Mouse (Mus musculus) gastrocnemius, postnatal 4 days (tissue): ENCODE measurements around the gene Hoxc12. TPM values are rescaled to one million over a fixed set of nuclear protein-coding genes. Genes with fewer than 3 reads are reported as not detected.

Experiments used
- DNase-seq, 2 experiments: peaks; one replicate each; pipeline ENCODE4 v3.0.0; 2021 to 2022; ENCODE audit warnings: low spot score in 2 of 2, mixed read lengths in 2 of 2
- long read RNA-seq, 2 experiments: library from polyadenylated mRNA; stranded (forward); transcript quantifications; one replicate each; pipeline ENCODE4 v2.0.0; 2021
- total RNA-seq, 2 experiments: library from RNA; stranded (reverse); gene quantifications; 2 replicates each; pipeline ENCODE4 v1.2.3; 2021

Gene Hoxc12
- not detected for total RNA-seq
- long read RNA-seq, experiment 1 = 0 reads
- long read RNA-seq, experiment 2 = 0 reads

- DNase-seq = no peak
These were observed at the start of gene Hoxc12 for GRCm38 (mm10) chr15:102936279-102936972. Gene Hoxc12, plus strand, starts transcription at chr15:102936757.

- no peak for DNase-seq
These were observed 41.4 kb upstream of the Hoxc12 start for GRCm38 (mm10) chr15:102895115-102895514.

GRCm38 (mm10) chr15:102904946-102905345 lies 31.6 kb upstream of the Hoxc12 start:
- no peak for DNase-seq

GRCm38 (mm10) chr15:102909536-102909935 lies 27.0 kb upstream of the Hoxc12 start:
- no peak for DNase-seq

- DNase-seq = no peak
These were observed 26.5 kb upstream of the Hoxc12 start for GRCm38 (mm10) chr15:102910038-102910437.

GRCm38 (mm10) chr15:102910496-102911095 lies 26.0 kb upstream of the Hoxc12 start:
- no peak for DNase-seq

GRCm38 (mm10) chr15:102913038-102913585 lies 23.4 kb upstream of the Hoxc12 start:
- DNase-seq = no peak

- no peak for DNase-seq
These were observed 18.5 kb upstream of the Hoxc12 start for GRCm38 (mm10) chr15:102917972-102918572.

GRCm38 (mm10) chr15:102918611-102919265 lies 17.8 kb upstream of the Hoxc12 start:
- DNase-seq = no peak

- DNase-seq = no peak
These were observed 17.0 kb upstream of the Hoxc12 start for GRCm38 (mm10) chr15:102919336-102920180.

GRCm38 (mm10) chr15:102920619-102921018 lies 15.9 kb upstream of the Hoxc12 start:
- peak; percentile 54 to 70 for DNase-seq

GRCm38 (mm10) chr15:102921053-102922011 lies 15.2 kb upstream of the Hoxc12 start, which contains the start of gene Hoxc13:
Gene Hoxc13, plus strand, starts transcription at chr15:102921103.
- no peak for DNase-seq

- peak in 1 of 2 experiments; percentile 62 for DNase-seq
These were observed 14.6 kb upstream of the Hoxc12 start for GRCm38 (mm10) chr15:102922012-102922362.

- DNase-seq = no peak
These were observed 13.7 kb upstream of the Hoxc12 start for GRCm38 (mm10) chr15:102922636-102923500.

- no peak for DNase-seq
These were observed 9.4 kb upstream of the Hoxc12 start for GRCm38 (mm10) chr15:102927032-102927645.

GRCm38 (mm10) chr15:102931706-102932358 lies 4.7 kb upstream of the Hoxc12 start:
- no peak for DNase-seq

GRCm38 (mm10) chr15:102934438-102934837 lies 2.1 kb upstream of the Hoxc12 start:
- DNase-seq = no peak
